Mouse (Mus musculus): ENCODE results near the gene Hes6. TPM values are rescaled to one million over a fixed set of nuclear protein-coding genes. Genes with fewer than 3 reads are reported as not detected.

Hes6 gene
- total RNA-seq, 1 experiment from 2014 or later: 160 TPM

GRCm38 (mm10) chr1:91404976-91405375 lies 8.9 kb downstream of the Hes6 start:
- DNase-seq: no peak

- DNase-seq: peak; percentile 86
Measured at GRCm38 (mm10) chr1:91398260-91399062, 15.4 kb downstream of the Hes6 start, which contains the start of gene Ilkap. TSS of gene Ilkap (minus strand) at chr1:91398815.

GRCm38 (mm10) chr1:91397927-91398259 lies 15.9 kb downstream of the Hes6 start:
- DNase-seq: no peak

GRCm38 (mm10) chr1:91390369-91390768 lies 23.5 kb downstream of the Hes6 start:
- DNase-seq: no peak

GRCm38 (mm10) chr1:91381091-91381471 lies 32.8 kb downstream of the Hes6 start:
- DNase-seq: no peak

- DNase-seq: peak; percentile 76
Measured at GRCm38 (mm10) chr1:91380453-91381090, 33.3 kb downstream of the Hes6 start.

GRCm38 (mm10) chr1:91373414-91373835 lies 40.4 kb downstream of the Hes6 start:
- DNase-seq: no peak

- peak; percentile 67 for DNase-seq
Measured at GRCm38 (mm10) chr1:91370055-91370454, 43.8 kb downstream of the Hes6 start.

GRCm38 (mm10) chr1:91369408-91369807 lies 44.4 kb downstream of the Hes6 start:
- DNase-seq: no peak

GRCm38 (mm10) chr1:91367295-91367694 lies 46.5 kb downstream of the Hes6 start:
- DNase-seq: no peak

- DNase-seq: peak; percentile 77
Measured at GRCm38 (mm10) chr1:91366215-91367108, 47.4 kb downstream of the Hes6 start, which contains the start of gene Erfe. TSS of gene Erfe (plus strand) at chr1:91366430.

GRCm38 (mm10) chr1:91365816-91366214 lies 48.0 kb downstream of the Hes6 start:
- DNase-seq: no peak

GRCm38 (mm10) chr1:91364822-91365644 lies 48.8 kb downstream of the Hes6 start:
- no peak for DNase-seq

GRCm38 (mm10) chr1:91362113-91362512 lies 51.7 kb downstream of the Hes6 start:
- DNase-seq: no peak

Other genes with a start within 250 kb of the Hes6 start
- gene Ramp1, start 234.2 kb downstream of the Hes6 start, total RNA-seq (2021): 6.4 and 8.1 TPM in 2 replicates
- gene Ube2f, start 163.7 kb downstream of the Hes6 start, total RNA-seq (2021): 71.1 and 79.9 TPM in 2 replicates
- 16.2 and 18.4 TPM in 2 replicates for gene Scly, start 115.7 kb downstream of the Hes6 start, total RNA-seq (2021)
- not detected in 2 replicates for gene Espnl, start 92.0 kb downstream of the Hes6 start, total RNA-seq (2021)
- gene Klhl30, start 63.0 kb downstream of the Hes6 start, total RNA-seq (2021): 0.46 and 0.48 TPM in 2 replicates
- 2.7 and 5.9 TPM in 2 replicates for gene Erfe, start 47.6 kb downstream of the Hes6 start, total RNA-seq (2021)
- 108 and 115 TPM in 2 replicates for gene Ilkap, start 15.2 kb downstream of the Hes6 start, total RNA-seq (2021)
- gene Per2, start 45.3 kb upstream of the Hes6 start, total RNA-seq (2021): 37.4 and 37.5 TPM in 2 replicates
- 12.1 and 13.5 TPM in 2 replicates for gene Traf3ip1, start 80.6 kb upstream of the Hes6 start, total RNA-seq (2021)
- 17.0 and 19.3 TPM in 2 replicates for gene Asb1, start 126.5 kb upstream of the Hes6 start, total RNA-seq (2021)